Mouse (Mus musculus) T-cell, adult 2 months (primary cell): ENCODE measurements around the gene Tmem135.
"Not testable (repeated sequence)": the region's sequence is repeated elsewhere in the genome, so short reads cannot be mapped to it uniquely, and the experiment has no call there.

ENCODE experiments used
- DNase-seq: peaks from one replicate; pipeline ENCODE4 v3.0.0; 2022; ENCODE audit warnings: low spot score

The Tmem135 gene

GRCm38 (mm10) chr7:89322741-89323140 lies 81.3 kb downstream of the Tmem135 start:
- not testable (repeated sequence) for DNase-seq

DNA sequence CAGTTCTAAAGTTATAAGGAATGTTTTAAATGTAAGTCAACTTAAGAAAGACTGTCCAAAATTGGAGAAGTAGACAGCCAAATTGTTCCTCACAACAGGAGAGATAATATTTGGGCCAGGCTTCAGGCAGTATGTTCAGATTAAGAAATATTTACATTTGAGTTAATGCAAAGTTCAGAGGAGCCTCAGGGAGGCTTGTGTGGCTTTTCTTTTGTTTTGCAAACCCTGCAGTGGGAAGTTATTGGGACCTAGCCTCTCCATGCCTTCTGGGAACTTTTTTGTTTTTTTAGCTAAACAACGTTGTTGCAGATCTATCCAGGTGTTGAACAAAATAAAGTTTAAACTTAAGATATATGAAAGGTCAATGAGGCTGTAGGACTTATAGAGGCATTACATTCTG lies 84.7 kb downstream of the Tmem135 start:
- no peak for DNase-seq

DNA sequence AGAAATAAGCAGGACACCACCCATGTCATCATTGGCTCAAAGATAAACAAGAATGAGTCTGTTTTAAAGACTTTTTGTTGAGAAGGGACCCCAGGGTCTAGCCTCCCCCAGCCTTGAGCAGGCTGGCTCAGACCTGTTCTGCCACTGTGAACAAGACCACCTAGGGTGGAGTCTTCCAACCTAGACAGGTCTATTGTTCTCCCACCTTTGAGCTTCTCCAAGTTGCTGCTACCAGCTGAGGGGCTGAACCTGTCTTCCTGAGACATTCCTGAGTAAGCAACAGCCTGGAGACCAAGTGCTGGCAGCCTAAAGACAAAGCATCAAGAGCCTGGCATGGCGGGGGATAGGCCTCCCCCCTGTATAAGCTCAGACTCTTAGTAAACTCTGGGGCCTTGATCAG lies 86.9 kb downstream of the Tmem135 start:
- not testable (repeated sequence) for DNase-seq

DNA sequence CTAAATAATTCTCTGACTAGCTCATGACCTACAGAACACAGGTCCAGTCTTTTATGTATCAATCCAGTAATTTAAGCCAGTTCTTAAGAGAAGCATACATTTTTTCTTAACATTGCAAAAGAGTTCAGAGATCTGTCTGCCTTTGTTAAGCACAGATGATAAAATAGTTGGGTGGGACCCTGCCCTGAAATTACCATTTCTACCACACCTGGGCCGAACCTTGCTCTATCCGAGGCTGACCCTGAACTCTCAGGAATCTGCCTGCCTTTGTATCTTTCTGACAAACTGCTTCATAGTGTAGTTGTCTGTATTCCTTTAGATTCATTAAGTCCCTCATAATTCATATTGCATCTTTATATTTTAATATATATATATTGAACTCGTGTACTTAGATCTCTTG lies 87.9 kb downstream of the Tmem135 start:
- DNase-seq: no peak

DNA sequence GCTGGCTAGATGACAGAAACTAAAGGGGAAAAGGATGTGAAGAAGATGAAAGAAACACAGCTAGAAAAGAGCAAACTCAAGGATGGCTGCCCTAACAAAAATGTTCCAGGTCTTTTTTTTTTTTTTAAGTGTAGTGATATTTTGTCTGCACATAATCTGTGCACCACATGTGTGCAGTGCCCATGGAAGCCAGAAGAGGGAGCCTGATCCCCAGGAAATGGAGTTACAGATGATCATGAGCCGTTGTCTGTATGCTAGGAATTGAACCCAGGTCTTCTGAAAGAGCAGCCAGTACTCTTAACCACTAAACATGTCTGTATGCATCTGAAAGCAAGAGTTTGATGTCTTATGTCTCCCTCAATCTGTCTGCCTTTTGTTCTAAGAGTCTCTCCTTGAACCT lies 92.5 kb downstream of the Tmem135 start:
- DNase-seq: no peak

- DNase-seq: no peak
Observed at GRCm38 (mm10) chr7:89308926-89309325, 95.1 kb downstream of the Tmem135 start.

GRCm38 (mm10) chr7:89308238-89308637 lies 95.8 kb downstream of the Tmem135 start:
- peak; percentile 35 for DNase-seq

GRCm38 (mm10) chr7:89306831-89307230 lies 97.2 kb downstream of the Tmem135 start:
- no peak for DNase-seq

GRCm38 (mm10) chr7:89304958-89305357 lies 99.1 kb downstream of the Tmem135 start:
- no peak for DNase-seq

DNA sequence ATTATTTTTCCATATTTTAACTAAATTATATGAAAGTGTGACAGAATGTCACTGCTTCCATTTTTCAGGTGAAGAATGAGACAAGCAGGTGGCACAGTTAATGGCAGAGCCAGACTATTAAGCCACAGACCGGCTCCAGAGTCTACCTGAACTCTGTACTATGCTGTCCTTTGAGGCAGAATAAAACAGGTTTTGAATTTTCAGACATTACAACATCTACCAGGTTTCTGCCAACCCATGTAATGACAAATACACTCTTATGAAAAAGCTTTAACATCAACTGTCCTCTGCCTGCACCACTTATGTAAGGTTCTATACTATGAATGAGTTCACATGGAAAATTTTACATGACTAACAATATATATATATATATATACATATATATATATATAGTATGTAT lies 100.3 kb downstream of the Tmem135 start:
- no peak for DNase-seq

DNA sequence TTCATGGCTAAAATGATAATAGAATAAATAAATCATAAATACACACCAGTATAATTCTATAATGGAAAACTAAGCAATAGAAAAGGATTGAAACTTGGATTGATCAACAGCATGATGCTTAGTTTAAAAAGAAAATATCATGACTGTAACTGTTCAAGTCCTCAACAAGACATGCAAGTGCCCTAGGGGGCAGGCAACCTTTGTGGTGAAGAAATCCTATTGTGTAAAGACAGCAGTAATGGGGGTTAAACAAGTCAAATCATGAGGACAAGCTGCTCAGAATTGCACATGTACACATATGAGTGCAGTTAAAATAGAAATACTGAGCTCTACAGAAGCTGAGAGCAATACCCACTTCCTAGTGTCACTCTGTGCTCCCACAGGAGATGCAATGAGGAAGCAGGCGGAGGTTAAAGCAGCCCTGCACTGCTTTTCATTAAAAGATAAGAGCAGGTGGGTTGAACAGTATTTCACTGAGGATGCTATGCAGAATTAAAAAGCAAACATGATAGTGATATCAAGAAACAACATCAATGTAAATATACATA lies 105.0 kb downstream of the Tmem135 start:
- no peak for DNase-seq

- DNase-seq: no peak
Observed at GRCm38 (mm10) chr7:89296941-89297340, 107.1 kb downstream of the Tmem135 start.

- no peak for DNase-seq
Observed at GRCm38 (mm10) chr7:89282664-89283063, 121.4 kb downstream of the Tmem135 start.

GRCm38 (mm10) chr7:89270438-89270837 lies 133.6 kb downstream of the Tmem135 start:
- DNase-seq: not testable (repeated sequence)

DNA sequence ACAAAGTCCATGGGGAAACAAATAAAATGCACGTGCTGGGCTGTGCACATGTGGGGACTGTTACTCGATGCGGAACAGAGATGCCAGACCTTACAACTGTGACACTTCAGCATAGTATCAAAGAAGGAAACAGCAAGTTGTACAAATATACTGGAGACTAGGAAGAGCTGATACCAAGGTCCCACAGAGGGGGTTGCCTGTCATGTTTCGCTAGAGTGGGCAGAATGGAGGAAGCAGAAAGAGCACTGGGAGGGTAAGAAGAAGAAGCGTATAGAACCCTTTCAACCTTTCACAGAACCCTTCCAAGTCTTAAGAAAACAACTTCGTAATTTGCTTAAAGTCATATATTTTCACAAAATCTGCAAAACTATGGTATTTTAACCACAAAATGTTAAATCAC lies 134.2 kb downstream of the Tmem135 start:
- DNase-seq: no peak

- no peak for DNase-seq
Observed at GRCm38 (mm10) chr7:89267542-89267941, 136.5 kb downstream of the Tmem135 start.

DNA sequence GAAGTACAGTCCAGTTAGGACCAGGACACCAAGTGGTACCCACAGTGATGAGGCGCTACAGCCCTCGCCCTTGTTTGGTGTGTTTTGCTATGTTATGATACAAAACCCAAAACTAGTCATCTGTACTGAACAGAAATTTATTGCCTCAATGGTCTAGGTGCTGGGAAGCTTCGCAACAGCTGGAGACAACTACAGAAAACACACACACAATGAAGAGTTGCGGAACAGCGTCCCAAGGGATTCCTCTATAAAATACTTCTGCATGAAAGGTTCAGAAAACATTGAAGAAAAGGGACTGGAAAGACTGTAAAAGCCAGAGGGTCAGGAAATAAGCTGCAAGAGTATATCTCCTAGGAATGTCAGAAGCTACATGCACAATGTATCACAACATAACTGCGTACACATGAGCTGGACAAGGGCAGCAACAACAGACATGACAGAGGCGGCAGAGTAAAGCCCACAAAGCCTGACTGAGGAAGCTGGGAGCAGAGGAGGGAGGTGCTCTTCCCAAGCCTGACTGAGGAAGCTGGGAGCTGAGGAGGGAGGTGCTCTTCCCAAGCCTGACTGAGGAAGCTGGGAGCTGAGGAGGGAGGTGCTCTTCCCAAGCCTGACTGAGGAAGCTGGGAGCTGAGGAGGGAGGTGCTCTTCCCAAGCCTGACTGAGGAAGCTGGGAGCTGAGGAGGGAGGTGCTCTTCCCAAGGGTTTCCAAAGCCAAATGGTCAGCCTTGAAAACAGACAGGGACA lies 137.8 kb downstream of the Tmem135 start:
- no peak for DNase-seq

GRCm38 (mm10) chr7:89260966-89261365 lies 143.1 kb downstream of the Tmem135 start:
- DNase-seq: no peak

DNA sequence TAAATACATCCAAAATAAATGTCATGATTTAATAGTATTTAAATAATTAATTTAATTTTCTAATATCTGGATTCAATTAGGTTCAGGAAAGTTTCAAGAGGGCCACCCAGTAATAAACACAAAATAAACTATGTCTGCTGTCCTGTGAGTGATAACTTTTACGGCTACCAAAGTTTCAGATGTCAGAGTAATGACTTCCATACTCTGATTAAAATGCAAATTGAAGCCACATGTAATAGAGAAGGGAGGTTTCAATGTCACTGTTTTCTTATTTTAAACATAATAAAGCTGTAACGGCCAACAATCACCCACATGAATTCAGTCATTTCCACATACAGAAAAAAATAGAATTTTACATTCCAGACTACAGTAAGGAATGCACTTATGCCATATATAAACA lies 145.2 kb downstream of the Tmem135 start:
- no peak for DNase-seq

DNA sequence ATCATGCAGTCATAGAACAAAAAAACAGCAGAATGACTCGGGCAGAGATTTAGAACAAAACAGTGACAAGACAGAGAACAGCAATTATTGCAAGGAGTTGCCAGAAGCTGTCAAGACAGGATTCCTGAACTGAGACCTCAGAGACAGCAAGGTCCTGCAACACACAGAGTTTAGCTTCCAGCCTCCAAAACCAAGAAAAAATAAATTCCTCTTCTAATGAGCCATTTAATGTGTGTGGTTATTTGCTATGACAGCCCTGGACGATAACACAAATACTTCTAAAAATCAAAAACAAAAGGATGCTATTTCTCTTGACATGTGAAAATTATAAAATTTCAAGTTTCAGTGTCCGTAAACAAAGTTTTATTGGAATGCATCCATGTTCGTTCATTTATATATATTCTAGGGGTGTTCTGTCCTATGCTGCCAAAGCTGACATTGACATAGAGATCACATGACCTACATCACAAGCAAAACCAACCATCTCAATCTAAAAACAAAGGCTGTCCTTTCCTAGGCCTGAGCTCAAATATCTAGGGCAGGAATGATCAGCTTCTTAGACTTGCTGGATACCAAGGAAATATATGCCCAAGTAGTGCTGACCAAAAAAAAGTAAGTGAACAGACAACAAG lies 146.0 kb downstream of the Tmem135 start:
- DNase-seq: no peak

DNA sequence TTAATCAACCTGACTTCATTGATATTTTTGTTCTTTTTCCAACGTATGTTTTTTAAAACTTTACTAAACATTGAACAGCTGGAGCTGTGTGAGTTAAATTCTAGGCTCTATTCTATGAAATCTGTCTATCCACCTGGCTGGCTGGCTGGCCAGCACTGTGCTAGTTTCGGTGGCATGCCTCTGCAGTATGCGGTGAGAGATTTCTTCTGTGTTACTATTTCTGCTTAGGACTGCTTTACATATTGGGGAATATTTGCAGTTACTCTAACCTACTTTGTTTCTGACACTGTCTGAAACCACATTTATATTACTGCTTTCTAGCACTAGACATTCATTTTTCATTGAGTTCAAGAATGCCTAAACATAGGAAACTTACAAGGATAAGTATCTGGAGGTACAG lies 150.2 kb downstream of the Tmem135 start:
- DNase-seq: no peak

- peak; percentile 14 for DNase-seq
Observed at GRCm38 (mm10) chr7:89253317-89253716, 150.7 kb downstream of the Tmem135 start.

- DNase-seq: no peak
Observed at GRCm38 (mm10) chr7:89251880-89252453, 152.1 kb downstream of the Tmem135 start.
